Comparison of ENCODE assay signal across 8 mouse cellular contexts in the genomic region with DNA sequence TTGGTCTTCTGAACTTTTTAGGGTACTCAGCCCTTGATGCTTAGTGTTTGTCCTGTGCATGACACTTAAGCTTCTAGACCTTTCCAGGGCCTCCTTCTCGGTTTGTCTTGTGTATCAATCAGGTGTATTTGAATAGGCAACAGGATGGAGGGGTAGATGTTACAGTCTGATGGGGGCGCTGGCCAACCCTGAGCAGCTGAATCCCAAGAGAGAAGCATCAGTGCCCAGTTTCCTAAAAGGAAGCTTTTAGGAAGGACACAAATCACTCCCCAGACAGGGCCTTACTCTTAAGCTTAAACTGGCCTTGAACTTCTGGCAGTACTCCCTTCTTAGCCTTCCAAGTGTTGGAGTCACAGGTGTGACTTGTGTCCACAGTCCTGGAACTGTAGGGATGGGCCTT. TPM values are rescaled to one million over a fixed set of nuclear protein-coding genes. Genes with fewer than 3 reads are reported as not detected.
DNase-seq lines count a peak whose midpoint lies in the region; ATAC-seq lines count a peak whose summit lies in the region.

No protein-coding gene starts in this region.

- peak overlapping the region; percentile 85 for H3K9ac ChIP-seq in intestine, embryonic 14.5 days (ENCODE audit: low read length)
- H3K9ac ChIP-seq in midbrain, embryonic 16.5 days (ENCODE audit: low read depth, low read length) = peak overlapping the region; percentile 89

- DNase-seq in kidney, adult 9 months = peak; percentile 58
- DNase-seq in kidney, adult 18-20 months = no peak
- no peak for DNase-seq in intestine, embryonic 14.5 days (ENCODE audit: low spot score)
- no peak for DNase-seq in left cerebral cortex, adult 18-20 months (ENCODE audit: low spot score in 2 of 2)
- no peak for DNase-seq in layer of hippocampus, postnatal 14 days (ENCODE audit: low spot score in 2 of 2)
- no peak for DNase-seq in Muller cell, postnatal 12 days (ENCODE audit: inconsistent ontology term)

- H3K27me3 ChIP-seq in intestine, embryonic 14.5 days (replicated peaks; ENCODE audit: control insufficient read depth, insufficient read depth, low read length) = no peaks in the 10 kb centered on the region
- no peaks in the 10 kb centered on the region for H3K27me3 ChIP-seq in midbrain, embryonic 16.5 days (ENCODE audit: control insufficient read depth, insufficient read depth, low read depth, low read length)

- peaks cover 35% of the 10 kb centered on the region for H3K36me3 ChIP-seq in intestine, embryonic 14.5 days (ENCODE audit: control insufficient read depth, insufficient read depth, low read length)
- H3K36me3 ChIP-seq in midbrain, embryonic 16.5 days (ENCODE audit: control insufficient read depth, insufficient read depth, low read length) = peaks cover 3% of the 10 kb centered on the region; the same call in 1 of the 2 replicates

- 3% methylated on average over 2 of the region's 2 CpGs for WGBS in intestine, embryonic 14.5 days
- WGBS in midbrain, embryonic 16.5 days = 6% methylated on average over 2 of the region's 2 CpGs

- ATAC-seq in intestine, embryonic 14.5 days (replicated peaks; ENCODE audit: low FRiP score, low TSS enrichment, low read depth) = no peak
- ATAC-seq in midbrain, embryonic 16.5 days = no peak

- H3K4me2 ChIP-seq in intestine, embryonic 14.5 days (ENCODE audit: low read length) = peak overlapping the region; percentile 82
- peak overlapping the region; percentile 86 for H3K4me2 ChIP-seq in midbrain, embryonic 16.5 days (ENCODE audit: low read length)

- H3K9me3 ChIP-seq in intestine, embryonic 14.5 days (ENCODE audit: control insufficient read depth, low read length) = no peaks in the 10 kb centered on the region
- no peaks in the 10 kb centered on the region for H3K9me3 ChIP-seq in midbrain, embryonic 16.5 days (replicated peaks; ENCODE audit: control insufficient read depth, low read length, poor library complexity, severe bottlenecking)

- peaks cover 8% of the 10 kb centered on the region for H3K4me1 ChIP-seq in brown adipose tissue, adult 24 weeks (ENCODE audit: control insufficient read depth, insufficient read depth, insufficient read length, low read length)
- peaks cover 22% of the 10 kb centered on the region; the same call in 1 of the 2 replicates for H3K4me1 ChIP-seq in intestine, embryonic 14.5 days (replicated peaks; ENCODE audit: control insufficient read depth, insufficient read depth, low read length)
- peaks cover 30% of the 10 kb centered on the region for H3K4me1 ChIP-seq in midbrain, embryonic 16.5 days (ENCODE audit: control insufficient read depth, insufficient read depth, low read length)

- H3K27ac ChIP-seq in brown adipose tissue, adult 24 weeks (replicated peaks; ENCODE audit: low read depth, low read length) = peak overlapping the region; percentile 96
- peak overlapping the region; percentile 97 for H3K27ac ChIP-seq in intestine, embryonic 14.5 days (ENCODE audit: low read depth)
- peak overlapping the region; percentile 83 for H3K27ac ChIP-seq in midbrain, embryonic 16.5 days (ENCODE audit: low read length)

- peak overlapping the region; percentile 85 for H3K4me3 ChIP-seq in brown adipose tissue, adult 24 weeks (ENCODE audit: insufficient read depth, low read depth, low read length)
- peak overlapping the region; percentile 91 for H3K4me3 ChIP-seq in intestine, embryonic 14.5 days (ENCODE audit: low read depth, low read length)
- peak overlapping the region; percentile 82 for H3K4me3 ChIP-seq in midbrain, embryonic 16.5 days (ENCODE audit: low read depth, low read length)

RNA-seq across cellular contexts. Expression of a gene that starts 1.0 kb away (rescaled TPM):
- polyA plus RNA-seq in brown adipose tissue, adult 24 weeks (2012; ENCODE audit: insufficient read depth, insufficient read length, missing spikeins) = 70.9 and 105 TPM in 2 replicates
- polyA plus RNA-seq in intestine, embryonic 14.5 days (2014; fragmentation: Nextera tagmentation; extraction: Ambion mirVana) = 233 and 258 TPM in 2 replicates
- polyA plus RNA-seq in midbrain, embryonic 16.5 days (2015; fragmentation: Nextera tagmentation; extraction: Ambion mirVana) = 132 and 145 TPM in 2 replicates
- total RNA-seq in left cerebral cortex, adult 18-20 months (2021) = 10 to 100 TPM in 1 of 2 experiments, 1 to 10 TPM in 1; 9.2 to 10.6 TPM
- total RNA-seq in layer of hippocampus, postnatal 14 days (2021) = 10 to 100 TPM; 22.1 to 22.9 TPM

RNA-seq across cellular contexts. Expression of a gene that starts 1.1 kb away (rescaled TPM):
- 183 and 237 TPM in 2 replicates for polyA plus RNA-seq in brown adipose tissue, adult 24 weeks (2012; ENCODE audit: insufficient read depth, insufficient read length, missing spikeins)
- polyA plus RNA-seq in intestine, embryonic 14.5 days (2014; fragmentation: Nextera tagmentation; extraction: Ambion mirVana) = 123 and 130 TPM in 2 replicates
- polyA plus RNA-seq in midbrain, embryonic 16.5 days (2015; fragmentation: Nextera tagmentation; extraction: Ambion mirVana) = 127 and 133 TPM in 2 replicates
- 10 to 100 TPM; 48.0 to 53.3 TPM for total RNA-seq in left cerebral cortex, adult 18-20 months (2021)
- total RNA-seq in layer of hippocampus, postnatal 14 days (2021) = 10 to 100 TPM; 60.6 to 61.9 TPM

RNA-seq across cellular contexts. Expression of a gene that starts 17.7 kb away (rescaled TPM):
- polyA plus RNA-seq in brown adipose tissue, adult 24 weeks (2012; ENCODE audit: insufficient read depth, insufficient read length, missing spikeins) = 53.6 and 85.8 TPM in 2 replicates
- 0.07 TPM in 1 of 2 replicates, not detected in the other for polyA plus RNA-seq in intestine, embryonic 14.5 days (2014; fragmentation: Nextera tagmentation; extraction: Ambion mirVana)
- 0.29 and 0.42 TPM in 2 replicates for polyA plus RNA-seq in midbrain, embryonic 16.5 days (2015; fragmentation: Nextera tagmentation; extraction: Ambion mirVana)
- total RNA-seq in left cerebral cortex, adult 18-20 months (2021) = under 1 TPM; 0.35 to 0.54 TPM
- 1 to 10 TPM; 1.8 to 3.0 TPM for total RNA-seq in layer of hippocampus, postnatal 14 days (2021)

RNA-seq across cellular contexts. Expression of a gene that starts 20.9 kb away (rescaled TPM):
- polyA plus RNA-seq in brown adipose tissue, adult 24 weeks (2012; ENCODE audit: insufficient read depth, insufficient read length, missing spikeins) = 8.8 TPM in 2 replicates
- 15.6 and 17.0 TPM in 2 replicates for polyA plus RNA-seq in intestine, embryonic 14.5 days (2014; fragmentation: Nextera tagmentation; extraction: Ambion mirVana)
- 18.6 and 20.1 TPM in 2 replicates for polyA plus RNA-seq in midbrain, embryonic 16.5 days (2015; fragmentation: Nextera tagmentation; extraction: Ambion mirVana)
- total RNA-seq in left cerebral cortex, adult 18-20 months (2021) = 10 to 100 TPM; 18.6 to 20.8 TPM
- total RNA-seq in layer of hippocampus, postnatal 14 days (2021) = 10 to 100 TPM; 18.6 to 20.5 TPM

RNA-seq across cellular contexts. Expression of a gene that starts 21.4 kb away (rescaled TPM):
- 8.2 and 9.1 TPM in 2 replicates for polyA plus RNA-seq in brown adipose tissue, adult 24 weeks (2012; ENCODE audit: insufficient read depth, insufficient read length, missing spikeins)
- polyA plus RNA-seq in intestine, embryonic 14.5 days (2014; fragmentation: Nextera tagmentation; extraction: Ambion mirVana) = 1.1 and 1.2 TPM in 2 replicates
- 2.1 and 2.4 TPM in 2 replicates for polyA plus RNA-seq in midbrain, embryonic 16.5 days (2015; fragmentation: Nextera tagmentation; extraction: Ambion mirVana)
- 1 to 10 TPM; 2.8 to 2.9 TPM for total RNA-seq in left cerebral cortex, adult 18-20 months (2021)
- 1 to 10 TPM; 3.0 to 3.2 TPM for total RNA-seq in layer of hippocampus, postnatal 14 days (2021)

Comparison
In these comparisons a context has a peak if more than half of its experiments do, and no peak if none do; other contexts are left out.
1. RNA of a gene that starts 17.7 kb away (polyA plus RNA-seq): 53.6 to 85.8 TPM in brown adipose tissue, adult 24 weeks; 0.29 to 0.42 TPM in midbrain, embryonic 16.5 days and 0.07 TPM in intestine, embryonic 14.5 days; every median in the first group is over 10 times any median in the second.
2. Peak in every context shown above with its lines, with median percentiles within 50 percentile points of each other: H3K27ac ChIP-seq and H3K4me3 ChIP-seq.